Mouse (Mus musculus) kidney, embryonic 14.5 days (tissue): Measurements from ENCODE around the gene Srsf3. TPM values are rescaled to one million over a fixed set of nuclear protein-coding genes. Genes with fewer than 3 reads are reported as not detected.

Source experiments
- ATAC-seq: fragments of 200-750 bp; cut with Nextera tagmentation; 2 replicates; pipeline ENCODE4 v1.8.0; 2017; ENCODE audit warnings: moderate number of reproducible peaks, mild to moderate bottlenecking, moderate TSS enrichment, moderate library complexity; ENCODE audit not compliant: low FRiP score, low TSS enrichment
- H3K27ac ChIP-seq: fragments of 300-500 bp; sonication (generic); 2 replicates; pipeline ENCODE4 v1.5.1; 2014; ENCODE audit warnings: low read depth, mild to moderate bottlenecking, low read length, moderate library complexity, mixed read lengths
- H3K27me3 ChIP-seq: fragments of 300-500 bp; sonication (generic); 2 replicates; pipeline ENCODE4 v1.6.1; 2014; ENCODE audit warnings: mild to moderate bottlenecking, low read length; ENCODE audit not compliant: control insufficient read depth, insufficient read depth
- H3K36me3 ChIP-seq: fragments of 300-500 bp; sonication (generic); 2 replicates; pipeline ENCODE4 v1.6.1; 2014; ENCODE audit warnings: low read length, mixed read lengths; ENCODE audit not compliant: control insufficient read depth, insufficient read depth
- H3K4me1 ChIP-seq: fragments of 300-500 bp; sonication (generic); 2 replicates; pipeline ENCODE4 v1.6.1; 2014; ENCODE audit warnings: low read length, mixed read lengths; ENCODE audit not compliant: control insufficient read depth, insufficient read depth
- H3K4me2 ChIP-seq: fragments of 300-500 bp; sonication (generic); replicated peaks from 2 replicates; pipeline ENCODE4 v1.6.1; 2014; ENCODE audit warnings: low read depth, mild to moderate bottlenecking, low read length
- H3K4me3 ChIP-seq: fragments of 300-500 bp; sonication (generic); 2 replicates; pipeline ENCODE4 v1.5.1; 2014; ENCODE audit warnings: mild to moderate bottlenecking, low read length
- H3K9ac ChIP-seq: fragments of 300-500 bp; sonication (generic); 2 replicates; pipeline ENCODE4 v1.6.1; 2014; ENCODE audit warnings: low read depth, mild to moderate bottlenecking, low read length, moderate library complexity
- H3K9me3 ChIP-seq: fragments of 300-500 bp; sonication (generic); 2 replicates; pipeline ENCODE4 v1.6.1; 2016; ENCODE audit warnings: low read length; ENCODE audit not compliant: control insufficient read depth
- WGBS: fragments of 180-500 bp; shearing (Covaris S2); extraction: QIAGEN DNeasy Blood & Tissue Kit; methylation state at CpG from one replicate; pipeline ENCODE4 v1.1.7; 2014; 5-methylcytosine and 5-hydroxymethylcytosine counted together
- polyA plus RNA-seq: library from polyadenylated mRNA; unstranded; fragments of >200 nt; fragmentation: Nextera tagmentation; extraction: Ambion mirVana; gene quantifications from 2 replicates; pipeline ENCODE4 v1.2.1, GENCODE M21; 2014

Srsf3 gene
- polyA plus RNA-seq, 1 experiment from 2014 or later, result 691 TPM

GRCm38 (mm10) chr17:29073313-29073712 is 40.9 kb downstream of the Srsf3 start:
- no peak overlapping the region for H3K27ac ChIP-seq
- H3K4me3 ChIP-seq, result no peak overlapping the region
- peaks cover 35% of the 10 kb centered on the region for H3K4me1 ChIP-seq
- ATAC-seq, result no peak
- H3K9me3 ChIP-seq, result no peaks in the 10 kb centered on the region
- 24% methylated on average over 5 of the region's 5 CpGs for WGBS
- no peaks in the 10 kb centered on the region for H3K36me3 ChIP-seq
- H3K9ac ChIP-seq, result no peak overlapping the region
- H3K4me2 ChIP-seq, result no peak overlapping the region
- no peaks in the 10 kb centered on the region for H3K27me3 ChIP-seq

- Histone ChIP-seq H3K27me3 (no peaks in the 10 kb centered on the region), H3K36me3 (no peaks in the 10 kb centered on the region), H3K4me1 (peaks cover 37% of the 10 kb centered on the region), H3K9ac (no peak overlapping the region), H3K27ac (no peak overlapping the region), H3K9me3 (no peaks in the 10 kb centered on the region), H3K4me2 (no peak overlapping the region), H3K4me3 (no peak overlapping the region)
- WGBS, result 80% methylated on average over 13 of the region's 13 CpGs
- no peak for ATAC-seq
Measured at GRCm38 (mm10) chr17:29074085-29074484, 41.7 kb downstream of the Srsf3 start.

- no peak overlapping the region for H3K27ac ChIP-seq
- no peak overlapping the region for H3K9ac ChIP-seq
- H3K4me2 ChIP-seq, result no peak overlapping the region
- peaks cover 27% of the 10 kb centered on the region; the same call in 1 of the 2 replicates for H3K4me1 ChIP-seq
- no peak overlapping the region for H3K4me3 ChIP-seq
- no peaks in the 10 kb centered on the region for H3K36me3 ChIP-seq
- H3K27me3 ChIP-seq, result peaks cover 1% of the 10 kb centered on the region; the same call in 1 of the 2 replicates
- ATAC-seq, result no peak
- no peaks in the 10 kb centered on the region for H3K9me3 ChIP-seq
- WGBS, result 90% methylated on average over 8 of the region's 8 CpGs
Measured at GRCm38 (mm10) chr17:29076235-29076634, 43.8 kb downstream of the Srsf3 start.

DNA sequence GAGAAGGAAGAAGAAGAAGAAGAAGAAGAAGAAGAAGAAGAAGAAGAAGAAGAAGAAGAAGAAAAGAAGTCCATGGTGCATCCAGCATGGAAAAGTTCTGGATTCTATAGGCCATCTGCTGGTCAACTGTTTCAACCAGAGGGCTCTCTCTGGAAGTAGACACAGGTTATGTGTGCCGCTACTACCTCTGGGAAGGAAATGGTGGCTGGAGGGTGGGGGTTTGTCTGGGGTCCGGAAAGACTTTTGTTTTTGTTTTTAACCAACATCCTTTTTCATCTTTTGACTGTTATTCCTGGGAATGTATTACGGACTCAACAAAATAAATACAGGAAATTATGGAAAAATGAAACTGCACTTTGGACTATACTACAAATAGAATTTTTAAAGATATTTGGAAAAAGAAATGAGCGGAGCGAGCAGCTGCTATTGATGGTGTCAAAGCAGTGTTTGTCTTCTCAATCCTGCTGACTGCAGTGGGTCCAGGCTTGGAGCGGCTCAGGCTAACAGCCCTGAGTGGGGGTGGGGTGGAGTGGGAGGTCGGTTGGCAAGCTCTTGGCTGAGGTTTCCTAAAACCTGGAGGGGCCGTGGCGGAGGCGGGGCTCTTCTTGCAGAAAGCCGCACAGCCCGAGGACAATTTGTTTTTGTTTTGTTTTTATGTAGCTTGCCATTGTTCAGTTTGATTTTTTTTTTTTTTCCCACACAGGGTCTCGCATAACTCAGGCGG is 45.5 kb downstream of the Srsf3 start:
- Histone ChIP-seq H3K27ac (no peak overlapping the region), H3K9me3 (no peaks in the 10 kb centered on the region), H3K36me3 (no peaks in the 10 kb centered on the region), H3K9ac (peak overlapping the region; percentile 8; the same call in 1 of the 2 replicates), H3K4me1 (peaks cover 19% of the 10 kb centered on the region; the same call in 1 of the 2 replicates), H3K27me3 (peaks cover 9% of the 10 kb centered on the region; the same call in 1 of the 2 replicates), H3K4me3 (peak overlapping the region; percentile 22), H3K4me2 (peak overlapping the region; percentile 42)
- 19% methylated on average over 14 of the region's 14 CpGs for WGBS
- no peak for ATAC-seq

- H3K27ac ChIP-seq, result no peak overlapping the region
- H3K9ac ChIP-seq, result peak overlapping the region; percentile 8; the same call in 1 of the 2 replicates
- no peaks in the 10 kb centered on the region for H3K9me3 ChIP-seq
- peaks cover 15% of the 10 kb centered on the region; the same call in 1 of the 2 replicates for H3K4me1 ChIP-seq
- H3K27me3 ChIP-seq, result peaks cover 9% of the 10 kb centered on the region; the same call in 1 of the 2 replicates
- no peak for ATAC-seq
- peak overlapping the region; percentile 42 for H3K4me2 ChIP-seq
- peak overlapping the region; percentile 22 for H3K4me3 ChIP-seq
- H3K36me3 ChIP-seq, result no peaks in the 10 kb centered on the region
- WGBS, result 11% methylated on average over 25 of the region's 25 CpGs
Measured at GRCm38 (mm10) chr17:29078519-29079383, 46.3 kb downstream of the Srsf3 start.

DNA sequence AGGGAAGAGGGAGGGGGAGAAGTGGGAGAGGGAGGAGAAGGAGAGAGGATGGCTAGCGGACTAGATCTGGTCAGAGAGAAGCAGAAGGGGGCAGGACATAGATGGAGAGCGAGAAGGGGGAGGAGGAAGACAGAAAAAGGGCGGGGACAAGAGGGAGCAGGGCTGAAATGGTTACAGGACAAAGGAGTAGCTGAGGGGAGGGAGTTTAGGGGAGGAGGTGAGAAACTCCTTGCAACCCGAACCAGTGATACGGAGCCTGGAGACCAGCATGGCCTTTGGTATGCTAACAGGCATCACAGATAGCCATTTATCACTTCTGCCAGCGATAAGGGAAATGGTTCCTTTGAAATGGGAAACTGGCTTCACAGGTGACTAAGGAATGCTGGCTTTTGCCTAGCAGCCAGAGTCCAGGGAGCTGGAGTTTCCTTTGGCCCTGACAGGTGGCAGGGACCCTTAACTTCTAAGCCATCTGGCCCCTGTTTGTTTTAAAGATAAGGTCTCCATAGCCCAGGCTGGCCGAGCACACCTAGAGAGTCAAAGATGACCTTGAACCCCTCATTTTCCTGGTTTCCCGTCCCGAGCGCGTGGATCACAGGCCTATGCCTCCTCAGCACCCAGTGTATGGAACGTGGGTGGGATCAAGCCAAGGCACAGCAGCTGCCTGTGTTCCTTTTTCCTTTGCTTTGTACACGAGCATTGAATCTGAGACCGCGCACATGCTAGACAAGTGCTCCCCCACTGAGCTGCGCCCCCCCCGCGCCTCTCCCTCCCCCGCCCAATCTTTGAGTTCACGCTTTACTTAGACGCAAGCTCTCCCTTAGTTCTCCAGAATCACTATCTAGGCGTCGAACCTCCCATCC is 48.6 kb downstream of the Srsf3 start:
- peak; percentile 61 for ATAC-seq
- Histone ChIP-seq H3K4me3 (0 out of 2 replicates have a peak overlapping the region, but pooled peaks have one; percentile 7), H3K4me1 (peaks cover 15% of the 10 kb centered on the region; the same call in 1 of the 2 replicates), H3K36me3 (no peaks in the 10 kb centered on the region), H3K9me3 (no peaks in the 10 kb centered on the region), H3K27ac (no peak overlapping the region), H3K4me2 (no peak overlapping the region), H3K27me3 (peaks cover 9% of the 10 kb centered on the region; the same call in 1 of the 2 replicates), H3K9ac (no peak overlapping the region; the same call in 1 of the 2 replicates)
- 4% methylated on average over 22 of the region's 23 CpGs for WGBS

DNA sequence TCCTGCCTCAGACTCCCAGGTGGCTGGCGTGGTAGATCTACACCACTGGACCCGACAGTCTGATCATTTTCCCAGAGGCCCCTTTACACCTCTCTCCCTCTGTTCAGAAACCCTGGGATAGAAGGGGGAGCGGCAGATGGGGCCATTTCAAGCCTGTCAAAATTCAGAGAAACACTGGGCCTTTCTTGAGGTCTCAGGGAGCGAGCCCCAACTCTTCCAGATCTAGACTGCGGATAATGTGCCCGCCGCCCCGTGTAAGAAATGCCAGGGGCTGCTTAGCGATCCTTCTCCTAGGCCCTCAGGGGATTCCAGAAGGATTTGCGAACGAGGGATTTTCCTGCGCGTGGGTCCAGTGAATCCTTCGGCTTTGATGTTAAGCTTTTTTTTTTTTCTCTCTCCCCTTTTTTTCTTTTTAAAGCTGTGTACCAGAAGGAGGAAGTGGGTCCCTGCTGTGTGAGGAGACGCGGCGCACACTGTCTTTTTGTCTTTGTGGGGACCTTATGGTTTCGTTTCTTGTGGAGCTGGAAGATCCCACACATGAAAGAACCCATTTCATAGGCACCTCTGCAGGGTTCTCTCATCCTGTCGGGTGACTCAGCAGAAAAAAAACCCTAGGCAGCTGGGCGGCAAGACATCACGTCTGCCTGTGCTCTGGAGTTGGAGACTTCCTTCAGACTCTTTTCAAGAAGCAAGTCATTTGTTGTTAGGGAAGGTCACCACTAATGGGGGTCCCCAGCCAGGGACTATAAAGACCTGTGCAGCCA is 49.4 kb downstream of the Srsf3 start:
- peaks cover 9% of the 10 kb centered on the region; the same call in 1 of the 2 replicates for H3K27me3 ChIP-seq
- 13% methylated on average over 21 of the region's 21 CpGs for WGBS
- 0 out of 2 replicates have a peak overlapping the region, but pooled peaks have one; percentile 21 for H3K4me2 ChIP-seq
- H3K9ac ChIP-seq, result peak overlapping the region; percentile 19; the same call in 1 of the 2 replicates
- peaks cover 15% of the 10 kb centered on the region; the same call in 1 of the 2 replicates for H3K4me1 ChIP-seq
- no peaks in the 10 kb centered on the region for H3K36me3 ChIP-seq
- peak overlapping the region; percentile 11; the same call in 1 of the 2 replicates for H3K4me3 ChIP-seq
- no peak for ATAC-seq
- H3K27ac ChIP-seq, result no peak overlapping the region
- H3K9me3 ChIP-seq, result no peaks in the 10 kb centered on the region

GRCm38 (mm10) chr17:29083586-29083985 is 51.2 kb downstream of the Srsf3 start:
- Histone ChIP-seq H3K36me3 (no peaks in the 10 kb centered on the region), H3K4me2 (no peak overlapping the region), H3K27me3 (peaks cover 9% of the 10 kb centered on the region; the same call in 1 of the 2 replicates), H3K9me3 (no peaks in the 10 kb centered on the region), H3K4me3 (no peak overlapping the region), H3K27ac (no peak overlapping the region), H3K9ac (no peak overlapping the region), H3K4me1 (peaks cover 12% of the 10 kb centered on the region; the same call in 1 of the 2 replicates)
- WGBS, result 90% methylated on average over 8 of the region's 8 CpGs
- no peak for ATAC-seq
